Mouse (Mus musculus) kidney, adult 8-10 months (tissue): ENCODE measurements around the gene Prss45.
A peak's percentile ranks its signal among the peaks of the same experiment; 100 is the strongest.

Experiments
- DNase-seq, 2 experiments: peaks; one replicate each; pipeline ENCODE4 v3.0.0; 2022

Gene Prss45

GRCm38 (mm10) chr9:110858523-110858922, 24.1 kb downstream of the Prss45 start:
- no peak for DNase-seq

GRCm38 (mm10) chr9:110858967-110859596, 24.7 kb downstream of the Prss45 start:
- no peak for DNase-seq

GRCm38 (mm10) chr9:110871030-110871429, 36.6 kb downstream of the Prss45 start:
- DNase-seq, result peak in 1 of 2 experiments; percentile 65

- DNase-seq, result peak; percentile 50
These were observed 39.6 kb downstream of the Prss45 start for GRCm38 (mm10) chr9:110873681-110874659.

GRCm38 (mm10) chr9:110874660-110875191, 40.3 kb downstream of the Prss45 start:
- DNase-seq, result no peak

- DNase-seq, result peak; percentile 53 to 63
These were observed 40.9 kb downstream of the Prss45 start for GRCm38 (mm10) chr9:110875288-110875695.

- no peak for DNase-seq
These were observed 43.0 kb downstream of the Prss45 start for GRCm38 (mm10) chr9:110877353-110877752.

- peak; percentile 75 for DNase-seq
These were observed 43.5 kb downstream of the Prss45 start for GRCm38 (mm10) chr9:110877888-110878287.

GRCm38 (mm10) chr9:110879191-110879920, 45.0 kb downstream of the Prss45 start, which contains the start of gene Als2cl:
TSS of gene Als2cl (plus strand) at chr9:110879870.
- DNase-seq, result peak; percentile 71 to 81

GRCm38 (mm10) chr9:110879998-110880561, 45.7 kb downstream of the Prss45 start, which contains the start of gene Tmie:
TSS of gene Tmie (minus strand) at chr9:110880113.
- peak; percentile 89 to 90 for DNase-seq

GRCm38 (mm10) chr9:110880772-110881171, 46.4 kb downstream of the Prss45 start:
- peak; percentile 35 to 51 for DNase-seq

GRCm38 (mm10) chr9:110881953-110882352, 47.6 kb downstream of the Prss45 start:
- peak; percentile 43 to 59 for DNase-seq

- DNase-seq, result no peak
These were observed 53.3 kb downstream of the Prss45 start for GRCm38 (mm10) chr9:110887388-110888303.

- no peak for DNase-seq
These were observed 54.5 kb downstream of the Prss45 start for GRCm38 (mm10) chr9:110888935-110889334.

- peak in 1 of 2 experiments; percentile 46 for DNase-seq
These were observed 55.8 kb downstream of the Prss45 start for GRCm38 (mm10) chr9:110890026-110890783.
